Mouse (Mus musculus) layer of hippocampus, adult 2 months (tissue): ENCODE measurements at regions not wholly inside any gene's neighbourhood (a gene's known extent, or its start where the extent isn't known, plus 50 kb on each side); places are given as distances from the start of the nearest gene placed in this dataset.
A peak's percentile ranks its signal among the peaks of the same experiment; 100 is the strongest.

ENCODE experiments used
- DNase-seq, 2 experiments: peaks; one replicate each; pipeline ENCODE4 v3.0.0; 2022; ENCODE audit warnings: low spot score in 2 of 2
- H3K27ac ChIP-seq: fragments of 200-600 bp; 2 replicates; pipeline ENCODE4 v1.8.1; 2022
- H3K4me3 ChIP-seq: fragments of 200-600 bp; 2 replicates; pipeline ENCODE4 v1.8.1; 2022; ENCODE audit warnings: mild to moderate bottlenecking
- CTCF ChIP-seq: fragments of 200-600 bp; conservative IDR thresholded peaks from 2 replicates; pipeline ENCODE4 v1.8.1; 2022; ENCODE audit warnings: antibody characterized with exemption, mild to moderate bottlenecking, moderate library complexity

- DNase-seq: no peak
- Histone ChIP-seq H3K27ac (no peak overlapping the region), H3K4me3 (no peak overlapping the region)
- TF ChIP-seq CTCF: no peak
Observed at GRCm38 (mm10) chr7:124600767-124601166, 618.1 kb downstream of the Hs3st4 start.

DNA sequence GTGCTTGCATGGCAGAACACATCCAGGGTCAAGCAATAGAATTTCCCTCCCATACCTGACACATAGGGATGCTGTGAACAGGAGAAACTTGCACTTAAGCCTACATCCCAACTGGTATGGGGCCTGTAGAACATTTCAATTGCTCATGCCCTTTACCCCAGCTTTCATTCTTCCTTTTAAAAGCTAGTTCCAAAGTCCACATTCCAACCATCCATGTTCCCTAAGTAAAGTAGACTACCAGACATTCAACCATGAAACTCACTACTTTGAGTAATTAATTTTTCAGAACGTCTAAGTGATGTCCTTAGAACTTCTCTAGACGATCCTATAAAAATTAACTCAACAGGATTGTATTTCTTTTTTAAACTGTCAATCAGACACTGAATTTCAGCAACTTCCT is 621.9 kb downstream of the Hs3st4 start:
- no peak overlapping the region for H3K4me3 ChIP-seq
- no peak overlapping the region for H3K27ac ChIP-seq
- no peak for DNase-seq
- no peak for TF ChIP-seq CTCF

GRCm38 (mm10) chr7:124605978-124606377 is 623.3 kb downstream of the Hs3st4 start:
- no peak for TF ChIP-seq CTCF
- Histone ChIP-seq H3K27ac (no peak overlapping the region), H3K4me3 (no peak overlapping the region)
- DNase-seq: no peak

DNA sequence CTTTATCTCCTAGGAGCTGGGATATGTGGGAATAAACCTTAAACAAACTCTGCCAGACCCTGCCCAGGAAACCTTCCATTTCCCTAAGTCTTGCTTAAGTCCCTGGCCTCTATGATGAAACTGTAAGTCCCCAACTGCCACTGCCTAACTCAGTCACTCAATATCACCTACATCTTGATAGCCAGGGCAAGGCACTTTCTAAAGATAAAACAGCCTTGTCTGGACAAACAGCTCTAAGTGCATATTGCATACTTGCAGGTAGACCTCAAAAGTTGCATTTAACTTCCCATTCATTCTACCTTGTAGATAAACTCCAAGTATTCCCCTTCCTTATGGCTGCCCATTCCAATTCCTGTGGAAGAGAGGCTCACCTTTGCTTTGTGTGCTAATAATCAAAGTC is 624.4 kb downstream of the Hs3st4 start:
- no peak for DNase-seq
- TF ChIP-seq CTCF: no peak
- no peak overlapping the region for H3K4me3 ChIP-seq
- no peak overlapping the region for H3K27ac ChIP-seq

- DNase-seq: no peak
- no peak for TF ChIP-seq CTCF
- no peak overlapping the region for H3K27ac ChIP-seq
- no peak overlapping the region for H3K4me3 ChIP-seq
Observed at GRCm38 (mm10) chr7:124610437-124610836, 627.8 kb downstream of the Hs3st4 start.

DNA sequence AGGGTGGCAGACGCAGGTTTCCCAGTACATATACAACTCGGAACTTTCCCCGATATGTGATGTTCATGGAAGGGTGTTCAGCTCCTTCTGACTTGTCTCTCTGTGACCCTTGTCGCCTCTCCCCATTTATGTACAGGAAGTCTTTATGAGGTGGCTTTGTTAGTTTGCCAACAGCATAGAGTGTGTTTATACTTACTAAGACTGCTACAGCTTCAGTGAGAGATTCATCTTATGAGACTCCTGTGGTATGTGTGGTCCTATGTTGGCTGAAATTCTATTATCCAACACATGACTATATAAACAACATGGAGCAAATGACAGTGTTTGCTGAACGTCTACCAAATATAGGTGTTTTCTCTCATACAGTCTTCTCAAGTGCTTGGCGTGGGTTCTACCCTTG is 664.5 kb downstream of the Hs3st4 start:
- H3K4me3 ChIP-seq: no peak overlapping the region
- no peak overlapping the region for H3K27ac ChIP-seq
- no peak for TF ChIP-seq CTCF
- no peak for DNase-seq

- DNase-seq: no peak
- TF ChIP-seq CTCF: no peak
- Histone ChIP-seq H3K4me3 (no peak overlapping the region), H3K27ac (no peak overlapping the region)
Observed at GRCm38 (mm10) chr7:124667180-124667968, 684.7 kb downstream of the Hs3st4 start.

- no peak overlapping the region for H3K27ac ChIP-seq
- no peak for DNase-seq
- no peak overlapping the region for H3K4me3 ChIP-seq
- TF ChIP-seq CTCF: no peak
Observed at GRCm38 (mm10) chr7:124668058-124668457, 685.4 kb downstream of the Hs3st4 start.

DNA sequence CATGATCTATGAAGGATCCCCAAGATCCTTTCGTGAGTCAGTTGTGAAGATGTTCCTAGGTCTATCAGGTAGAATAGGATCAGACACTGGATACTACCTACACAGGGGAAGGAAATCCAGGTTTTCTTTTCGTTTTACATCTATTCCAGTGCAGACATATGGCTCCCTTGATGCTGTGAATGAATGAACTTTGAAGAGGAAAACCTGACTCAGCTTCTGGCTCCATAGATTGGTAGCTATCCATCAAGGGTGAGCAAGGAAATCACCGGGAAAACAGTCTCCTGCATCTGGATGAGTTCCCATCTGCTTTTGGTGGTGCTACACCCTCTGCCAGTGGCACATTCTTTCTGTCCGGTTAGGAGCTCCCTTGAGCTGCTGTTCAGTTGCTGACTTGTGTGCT is 687.8 kb downstream of the Hs3st4 start:
- TF ChIP-seq CTCF: no peak
- Histone ChIP-seq H3K27ac (peak overlapping the region; percentile 68; the same call in 1 of the 2 replicates), H3K4me3 (no peak overlapping the region)
- no peak for DNase-seq

DNA sequence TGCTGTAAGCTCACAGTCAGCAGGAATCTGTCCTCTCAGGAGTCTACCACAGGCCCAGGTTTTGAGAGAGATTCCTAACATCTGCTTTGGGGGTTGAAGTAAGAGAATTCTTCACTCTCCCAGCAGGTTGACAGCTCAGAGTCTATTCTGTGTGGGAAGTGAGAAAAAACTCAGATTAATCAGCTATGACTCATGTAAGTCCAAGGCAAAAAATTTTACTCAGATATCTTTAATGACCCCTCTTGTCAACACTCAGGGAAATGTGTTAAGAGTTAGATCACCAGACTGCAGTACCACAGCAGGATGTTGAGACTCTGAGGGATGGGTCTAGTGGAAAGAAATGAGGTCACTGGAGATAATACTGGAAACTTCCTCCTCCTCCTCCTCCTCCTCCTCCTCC is 688.4 kb downstream of the Hs3st4 start:
- H3K27ac ChIP-seq: peak overlapping the region; percentile 68; the same call in 1 of the 2 replicates
- TF ChIP-seq CTCF: no peak
- H3K4me3 ChIP-seq: no peak overlapping the region
- DNase-seq: peak in 1 of 2 experiments; percentile 40

GRCm38 (mm10) chr7:124676854-124677515 is 694.3 kb downstream of the Hs3st4 start:
- no peak overlapping the region for H3K4me3 ChIP-seq
- DNase-seq: no peak
- no peak overlapping the region for H3K27ac ChIP-seq
- no peak for TF ChIP-seq CTCF

DNA sequence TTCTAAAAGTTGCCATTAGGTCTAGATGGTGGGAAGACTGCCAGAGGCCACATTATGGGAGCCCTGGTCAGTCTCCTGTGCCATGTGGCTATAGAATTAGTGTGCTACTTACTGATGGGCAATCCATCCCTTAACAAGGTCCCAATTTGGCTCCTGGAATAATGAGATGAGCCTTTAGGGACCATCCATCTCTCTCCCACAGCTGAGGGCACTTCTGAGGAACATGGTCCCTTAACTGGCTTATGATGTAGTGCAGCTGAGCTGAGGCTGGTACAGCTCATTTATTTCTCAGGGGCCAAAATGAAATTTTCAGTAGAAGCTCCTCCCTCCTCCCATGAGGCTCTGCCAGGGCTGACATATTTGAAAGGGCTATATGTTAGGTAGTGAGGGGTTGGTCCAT is 697.9 kb downstream of the Hs3st4 start:
- DNase-seq: no peak
- Histone ChIP-seq H3K4me3 (no peak overlapping the region), H3K27ac (peak overlapping the region; percentile 83)
- no peak for TF ChIP-seq CTCF

GRCm38 (mm10) chr7:124681212-124681611 is 698.5 kb downstream of the Hs3st4 start:
- Histone ChIP-seq H3K4me3 (no peak overlapping the region), H3K27ac (peak overlapping the region; percentile 83)
- DNase-seq: peak; percentile 76 to 80
- TF ChIP-seq CTCF: no peak

DNA sequence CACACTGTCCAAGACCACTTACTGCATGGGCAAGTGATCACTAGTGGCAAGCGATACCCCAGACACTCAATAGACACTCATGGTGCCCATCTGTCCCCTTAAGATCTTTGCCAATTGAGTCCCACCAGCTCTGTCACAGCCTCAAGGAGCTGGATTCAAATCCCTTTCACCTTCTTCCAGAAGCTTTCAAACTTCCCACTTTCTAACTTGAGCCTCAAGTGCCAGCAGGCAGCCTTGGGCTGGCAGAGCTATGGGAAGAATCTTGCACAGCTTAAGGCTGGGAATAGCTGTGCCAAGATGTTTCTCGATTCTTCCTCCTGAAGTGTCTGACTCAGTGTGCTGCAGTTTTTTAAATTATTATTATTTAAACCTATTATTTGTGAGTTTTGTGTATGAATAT is 699.2 kb downstream of the Hs3st4 start:
- no peak for TF ChIP-seq CTCF
- no peak for DNase-seq
- no peak overlapping the region for H3K4me3 ChIP-seq

More for the DNA sequence above, 699.2 kb downstream of the Hs3st4 start:
- peak overlapping the region; percentile 82 for H3K27ac ChIP-seq
